Mouse (Mus musculus): ENCODE data around the gene Gm20696. TPM values are rescaled to one million over a fixed set of nuclear protein-coding genes. Genes with fewer than 3 reads are reported as not detected.
A peak's percentile ranks its signal among the peaks of the same experiment; 100 is the strongest.

The Gm20696 gene
- polyA plus RNA-seq (2015; fragmentation: Nextera tagmentation; extraction: Ambion mirVana) = 3.8 and 3.9 TPM in 2 replicates

GRCm38 (mm10) chr6:99666318-99667171, at the start of gene Gm20696, which contains the start of gene Eif4e3:
Gene Gm20696 (minus strand): TSS chr6:99666797.
Gene Eif4e3 (minus strand): TSS chr6:99666771.
- Histone ChIP-seq H3K27ac (peak within 1 kb of the TSS; percentile 44), H3K4me2 (peak within 1 kb of the TSS; percentile 92), H3K4me3 (peak within 1 kb of the TSS; percentile 83), H3K9me3 (replicated peaks) (no peaks in the 10 kb centered on the region), H3K4me1 (peaks cover 62% of the 10 kb centered on the region), H3K36me3 (ENCODE audit: poor library complexity, severe bottlenecking) (no peaks in the 10 kb centered on the region), H3K27me3 (no peaks in the 10 kb centered on the region; the same call in none of the 2 replicates), H3K9ac (peak within 1 kb of the TSS; percentile 89)
- under 1% methylated on average over 64 of the region's 75 CpGs for WGBS
- peak; percentile 42 for ATAC-seq

- Histone ChIP-seq H3K9me3 (replicated peaks) (no peaks in the 10 kb centered on the region), H3K27me3 (0 out of 2 replicates have a peak, but pooled peaks cover 3% of the 10 kb centered on the region), H3K4me1 (no peaks in the 10 kb centered on the region), H3K36me3 (ENCODE audit: poor library complexity, severe bottlenecking) (no peaks in the 10 kb centered on the region), H3K27ac (no peak overlapping the region), H3K4me3 (no peak overlapping the region), H3K4me2 (no peak overlapping the region), H3K9ac (no peak overlapping the region)
- 74% methylated on average over 5 of the region's 6 CpGs for WGBS
- no peak for ATAC-seq
Observed at GRCm38 (mm10) chr6:99715913-99716312, 49.3 kb upstream of the Gm20696 start.

GRCm38 (mm10) chr6:99715191-99715590, 48.6 kb upstream of the Gm20696 start:
- Histone ChIP-seq H3K9ac (no peak overlapping the region), H3K27ac (no peak overlapping the region), H3K4me1 (no peaks in the 10 kb centered on the region), H3K4me2 (no peak overlapping the region), H3K9me3 (replicated peaks) (no peaks in the 10 kb centered on the region), H3K4me3 (no peak overlapping the region), H3K27me3 (0 out of 2 replicates have a peak, but pooled peaks cover 3% of the 10 kb centered on the region), H3K36me3 (ENCODE audit: poor library complexity, severe bottlenecking) (no peaks in the 10 kb centered on the region)
- 60% methylated on average over 6 of the region's 6 CpGs for WGBS
- no peak for ATAC-seq

- Histone ChIP-seq H3K9ac (no peak overlapping the region), H3K9me3 (replicated peaks) (no peaks in the 10 kb centered on the region), H3K4me1 (no peaks in the 10 kb centered on the region), H3K4me2 (no peak overlapping the region), H3K4me3 (no peak overlapping the region), H3K27ac (no peak overlapping the region), H3K27me3 (0 out of 2 replicates have a peak, but pooled peaks cover 3% of the 10 kb centered on the region), H3K36me3 (ENCODE audit: poor library complexity, severe bottlenecking) (no peaks in the 10 kb centered on the region)
- 63% methylated on average over 5 of the region's 5 CpGs for WGBS
- no peak for ATAC-seq
Observed at GRCm38 (mm10) chr6:99713256-99713655, 46.7 kb upstream of the Gm20696 start.

- H3K27me3 ChIP-seq = 0 out of 2 replicates have a peak, but pooled peaks cover 3% of the 10 kb centered on the region
Observed at GRCm38 (mm10) chr6:99711576-99712101, 45.0 kb upstream of the Gm20696 start.

GRCm38 (mm10) chr6:99700484-99700883, 33.9 kb upstream of the Gm20696 start:
- H3K4me2 ChIP-seq = no peak overlapping the region
- ATAC-seq = 0 out of 2 replicates have a peak, but pooled peaks have one; percentile 41
- no peak overlapping the region for H3K4me3 ChIP-seq
- H3K36me3 ChIP-seq (ENCODE audit: poor library complexity, severe bottlenecking) = no peaks in the 10 kb centered on the region
- no peak overlapping the region for H3K9ac ChIP-seq
- H3K4me1 ChIP-seq = peaks cover 8% of the 10 kb centered on the region
- no peaks in the 10 kb centered on the region for H3K9me3 ChIP-seq (replicated peaks)
- no peak overlapping the region for H3K27ac ChIP-seq
- peaks cover 17% of the 10 kb centered on the region for H3K27me3 ChIP-seq
- WGBS = 41% methylated on average over 3 of the region's 3 CpGs

More at GRCm38 (mm10) chr6:99711576-99712101, 45.0 kb upstream of the Gm20696 start:
- no peak overlapping the region for H3K9ac ChIP-seq
- ATAC-seq = no peak
- H3K27ac ChIP-seq = no peak overlapping the region
- no peak overlapping the region for H3K4me3 ChIP-seq
- WGBS = 80% methylated on average over 11 of the region's 11 CpGs
- H3K36me3 ChIP-seq (ENCODE audit: poor library complexity, severe bottlenecking) = no peaks in the 10 kb centered on the region
- no peak overlapping the region for H3K4me2 ChIP-seq
- no peaks in the 10 kb centered on the region for H3K9me3 ChIP-seq (replicated peaks)
- H3K4me1 ChIP-seq = no peaks in the 10 kb centered on the region

GRCm38 (mm10) chr6:99692916-99693841, 26.6 kb upstream of the Gm20696 start:
- peak overlapping the region; percentile 90 for H3K4me2 ChIP-seq
- ATAC-seq = peak; percentile 7
- H3K27me3 ChIP-seq = peaks cover 65% of the 10 kb centered on the region
- peak overlapping the region; percentile 85 for H3K9ac ChIP-seq
- peaks cover 20% of the 10 kb centered on the region for H3K4me1 ChIP-seq
- peak overlapping the region; percentile 79 for H3K4me3 ChIP-seq
- no peaks in the 10 kb centered on the region for H3K9me3 ChIP-seq (replicated peaks)
- peak overlapping the region; percentile 83 for H3K27ac ChIP-seq
- H3K36me3 ChIP-seq (ENCODE audit: poor library complexity, severe bottlenecking) = no peaks in the 10 kb centered on the region
- WGBS = 1% methylated on average over 101 of the region's 110 CpGs

GRCm38 (mm10) chr6:99692206-99692915, 25.8 kb upstream of the Gm20696 start, which contains the start of gene Gpr27:
Gene Gpr27 (plus strand): TSS chr6:99692679.
- peak; percentile 88 for ATAC-seq
- H3K4me2 ChIP-seq = peak within 1 kb of the TSS; percentile 90
- peaks cover 20% of the 10 kb centered on the region for H3K4me1 ChIP-seq
- no peaks in the 10 kb centered on the region for H3K9me3 ChIP-seq (replicated peaks)
- H3K27ac ChIP-seq = peak within 1 kb of the TSS; percentile 83
- H3K27me3 ChIP-seq = peaks cover 60% of the 10 kb centered on the region
- H3K36me3 ChIP-seq (ENCODE audit: poor library complexity, severe bottlenecking) = no peaks in the 10 kb centered on the region
- peak within 1 kb of the TSS; percentile 79 for H3K4me3 ChIP-seq
- under 1% methylated on average over 69 of the region's 112 CpGs for WGBS
- H3K9ac ChIP-seq = peak within 1 kb of the TSS; percentile 85

- Histone ChIP-seq H3K4me2 (peak overlapping the region; percentile 90), H3K9me3 (replicated peaks) (no peaks in the 10 kb centered on the region), H3K9ac (peak overlapping the region; percentile 85), H3K27ac (peak overlapping the region; percentile 83), H3K36me3 (ENCODE audit: poor library complexity, severe bottlenecking) (no peaks in the 10 kb centered on the region), H3K27me3 (peaks cover 60% of the 10 kb centered on the region), H3K4me3 (peak overlapping the region; percentile 79), H3K4me1 (peaks cover 20% of the 10 kb centered on the region)
- ATAC-seq = peak; percentile 44
- WGBS = 4% methylated on average over 23 of the region's 25 CpGs
Observed at GRCm38 (mm10) chr6:99691666-99692205, 25.1 kb upstream of the Gm20696 start.

- Histone ChIP-seq H3K27me3 (peaks cover 33% of the 10 kb centered on the region), H3K36me3 (ENCODE audit: poor library complexity, severe bottlenecking) (no peaks in the 10 kb centered on the region), H3K9me3 (replicated peaks) (peaks cover 4% of the 10 kb centered on the region), H3K27ac (no peak overlapping the region), H3K4me3 (no peak overlapping the region), H3K4me1 (peaks cover 13% of the 10 kb centered on the region), H3K9ac (no peak overlapping the region), H3K4me2 (no peak overlapping the region)
- ATAC-seq = no peak
- 88% methylated on average over 6 of the region's 6 CpGs for WGBS
Observed at GRCm38 (mm10) chr6:99688513-99688912, 21.9 kb upstream of the Gm20696 start.

- no peak for ATAC-seq
- Histone ChIP-seq H3K9me3 (replicated peaks) (peaks cover 4% of the 10 kb centered on the region), H3K4me1 (no peaks in the 10 kb centered on the region), H3K9ac (no peak overlapping the region), H3K36me3 (ENCODE audit: poor library complexity, severe bottlenecking) (no peaks in the 10 kb centered on the region), H3K4me3 (no peak overlapping the region), H3K27ac (no peak overlapping the region), H3K27me3 (0 out of 2 replicates have a peak, but pooled peaks cover 6% of the 10 kb centered on the region), H3K4me2 (no peak overlapping the region)
- WGBS = 60% methylated on average over 5 of the region's 5 CpGs
Observed at GRCm38 (mm10) chr6:99684899-99685298, 18.3 kb upstream of the Gm20696 start.
